ENCODE assay signal across 11 mouse cellular contexts in genomic region chr4:48924576-48925459, GRCm38 (mm10).
DNase-seq lines count a peak whose midpoint lies in the region; ATAC-seq lines count a peak whose summit lies in the region.
"Had no signal": no experiment of that assay in that cellular context is flagged by ENCODE, and none has a peak within 500 bp of the region (broad histone marks: within the 10 kb centered on the region; RNA-seq: fewer than 3 reads in every experiment).

No protein-coding gene starts in this region.

- H3K36me3 ChIP-seq in neural tube, embryonic 11.5 days (ENCODE audit: control insufficient read depth, insufficient read depth, low read length): no peaks in the 10 kb centered on the region
- no peaks in the 10 kb centered on the region for H3K36me3 ChIP-seq in heart, embryonic 11.5 days (ENCODE audit: control insufficient read depth, insufficient read depth, low read length)
- H3K36me3 ChIP-seq: liver, embryonic 15.5 days had no signal

- H3K27me3 ChIP-seq in neural tube, embryonic 11.5 days (ENCODE audit: control insufficient read depth, insufficient read depth, low read length): no peaks in the 10 kb centered on the region
- no peaks in the 10 kb centered on the region for H3K27me3 ChIP-seq in heart, embryonic 11.5 days (ENCODE audit: control insufficient read depth, insufficient read depth, low read length)
- H3K27me3 ChIP-seq: CH12.LX; liver, embryonic 15.5 days had no signal

- H3K4me3 ChIP-seq in neural tube, embryonic 11.5 days (ENCODE audit: low read depth, low read length): no peak overlapping the region
- no peak overlapping the region for H3K4me3 ChIP-seq in heart, embryonic 11.5 days (ENCODE audit: low read depth, low read length)
- H3K4me3 ChIP-seq: liver, embryonic 15.5 days had no signal

- no peak overlapping the region for H3K9ac ChIP-seq in neural tube, embryonic 11.5 days (ENCODE audit: low read length)
- H3K9ac ChIP-seq in heart, embryonic 11.5 days (ENCODE audit: low read depth, low read length): no peak overlapping the region
- H3K9ac ChIP-seq: liver, embryonic 15.5 days had no signal

- peak; percentile 99 for ATAC-seq in frontal cortex, adult (ENCODE audit: low TSS enrichment)
- ATAC-seq in neural tube, embryonic 11.5 days (ENCODE audit: insufficient read depth, low FRiP score, low TSS enrichment): peak; percentile 88
- no peak for ATAC-seq in heart, embryonic 11.5 days (replicated peaks; ENCODE audit: insufficient number of reproducible peaks, low FRiP score, low TSS enrichment)

- DNase-seq in embryo, embryonic 10 days (ENCODE audit: low spot score): peak; percentile 73
- peak; percentile 70 for DNase-seq in left cerebral cortex, adult 11 months (ENCODE audit: low spot score)
- peak; percentile 49 for DNase-seq in neural tube, embryonic 11.5 days (ENCODE audit: low spot score)
- no peak for DNase-seq in thymus, postnatal 36 days
- DNase-seq in adrenal gland, postnatal 36 days: no peak
- no peak for DNase-seq in adrenal gland, adult (ENCODE audit: inconsistent age in 2 of 2, low spot score in 1 of 2)
- DNase-seq: adrenal gland, adult 2 months had no signal

- WGBS in neural tube, embryonic 11.5 days: 65% methylated on average over 4 of the region's 4 CpGs
- 79% methylated on average over 4 of the region's 4 CpGs for WGBS in heart, embryonic 11.5 days (ENCODE audit: insufficient replicate concordance)

- H3K9me3 ChIP-seq in neural tube, embryonic 11.5 days (ENCODE audit: control insufficient read depth, low read length): no peaks in the 10 kb centered on the region
- H3K9me3 ChIP-seq in heart, embryonic 11.5 days (replicated peaks; ENCODE audit: control insufficient read depth, low read length): no peaks in the 10 kb centered on the region
- H3K9me3 ChIP-seq: liver, embryonic 15.5 days had no signal

- no peak overlapping the region for H3K27ac ChIP-seq in neural tube, embryonic 11.5 days (ENCODE audit: low read depth, low read length)
- no peak overlapping the region for H3K27ac ChIP-seq in heart, embryonic 11.5 days (ENCODE audit: low read depth, low read length)
- H3K27ac ChIP-seq: liver, embryonic 15.5 days had no signal

- no peak overlapping the region for H3K4me2 ChIP-seq in neural tube, embryonic 11.5 days (ENCODE audit: low read depth)
- H3K4me2 ChIP-seq in heart, embryonic 11.5 days: no peak overlapping the region
- H3K4me2 ChIP-seq: liver, embryonic 15.5 days had no signal

- H3K4me1 ChIP-seq in neural tube, embryonic 11.5 days (ENCODE audit: control insufficient read depth, insufficient read depth, low read length): no peaks in the 10 kb centered on the region; the same call in 1 of the 2 replicates
- no peaks in the 10 kb centered on the region for H3K4me1 ChIP-seq in heart, embryonic 11.5 days (ENCODE audit: control insufficient read depth, insufficient read depth, low read length)
- H3K4me1 ChIP-seq: liver, embryonic 15.5 days had no signal

Comparison
In these comparisons a context has a peak if more than half of its experiments do, and no peak if none do; other contexts are left out.
1. DNase-seq: peak in embryo, embryonic 10 days (single experiment), left cerebral cortex, adult 11 months (single experiment) and neural tube, embryonic 11.5 days (single experiment); none in thymus, postnatal 36 days (0 of 2), adrenal gland, postnatal 36 days (0 of 2) and adrenal gland, adult (0 of 2).